Mouse (Mus musculus): ENCODE measurements at regions not wholly inside any gene's neighbourhood (a gene's known extent, or its start where the extent isn't known, plus 50 kb on each side); places are given as distances from the start of the nearest gene placed in this dataset.
A peak's percentile ranks its signal among the peaks of the same experiment; 100 is the strongest.

DNA sequence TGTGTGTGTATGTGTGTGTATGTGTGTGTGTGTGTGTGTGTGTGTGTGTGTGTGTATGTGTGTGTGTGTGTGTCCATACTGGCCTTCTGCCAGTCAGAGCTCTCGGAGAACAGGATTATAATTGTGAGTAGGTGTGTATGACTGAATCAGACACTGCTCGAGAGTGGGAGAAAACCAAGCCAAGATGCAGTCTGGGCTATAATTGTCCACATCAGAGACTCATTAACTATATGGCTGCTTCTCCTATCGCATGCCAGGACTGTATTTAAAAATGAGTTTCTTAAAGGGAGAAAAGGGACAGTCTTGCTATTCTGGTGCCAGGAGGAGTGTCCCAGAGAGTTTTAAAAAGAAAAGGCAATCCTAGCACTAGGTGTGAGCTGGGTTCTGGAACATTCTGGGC, 58.7 kb upstream of the Adpgk start:
- DNase-seq (ENCODE audit: low spot score in 2 of 2), result no peak

DNA sequence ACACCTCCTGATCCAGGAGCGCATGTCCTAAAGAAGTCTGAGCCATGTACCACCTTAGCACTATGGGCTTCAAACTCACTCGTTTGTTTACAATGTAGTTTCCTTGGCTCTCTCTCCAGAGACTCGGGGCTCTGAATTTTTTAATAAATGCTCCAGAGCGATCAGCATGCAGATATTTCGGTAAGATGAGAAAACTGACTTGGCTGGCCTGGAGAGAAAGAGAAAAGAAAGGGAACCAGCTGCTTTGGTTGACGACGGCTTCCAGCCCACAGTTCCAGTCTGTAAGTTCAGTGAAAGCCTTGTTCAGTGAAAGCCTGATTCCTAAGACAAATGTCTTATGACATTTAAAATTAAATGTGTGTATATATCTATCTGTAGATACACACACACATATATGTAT, 59.4 kb upstream of the Adpgk start:
- no peak for DNase-seq (ENCODE audit: low spot score in 2 of 2)

DNA sequence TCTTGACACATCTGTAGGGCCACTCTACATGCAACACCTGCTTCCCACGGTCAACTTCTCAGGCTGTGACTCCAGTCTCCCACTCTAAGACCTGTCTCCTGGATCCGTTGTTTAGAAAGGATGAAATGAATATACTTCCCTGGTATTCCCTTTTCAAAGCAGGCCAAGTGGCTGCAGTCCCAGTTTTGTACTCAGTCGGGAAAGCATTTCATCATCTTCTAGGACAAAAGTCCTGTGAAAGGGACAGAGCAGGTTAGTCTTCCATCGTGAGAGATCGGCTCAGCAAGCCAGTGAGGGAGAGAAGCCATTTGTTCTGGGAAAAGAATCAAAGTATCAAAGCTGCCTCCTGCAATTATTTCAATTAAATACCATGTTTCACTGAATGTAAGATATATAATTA, 60.2 kb upstream of the Adpgk start:
- DNase-seq (ENCODE audit: low spot score in 2 of 2), result no peak

DNA sequence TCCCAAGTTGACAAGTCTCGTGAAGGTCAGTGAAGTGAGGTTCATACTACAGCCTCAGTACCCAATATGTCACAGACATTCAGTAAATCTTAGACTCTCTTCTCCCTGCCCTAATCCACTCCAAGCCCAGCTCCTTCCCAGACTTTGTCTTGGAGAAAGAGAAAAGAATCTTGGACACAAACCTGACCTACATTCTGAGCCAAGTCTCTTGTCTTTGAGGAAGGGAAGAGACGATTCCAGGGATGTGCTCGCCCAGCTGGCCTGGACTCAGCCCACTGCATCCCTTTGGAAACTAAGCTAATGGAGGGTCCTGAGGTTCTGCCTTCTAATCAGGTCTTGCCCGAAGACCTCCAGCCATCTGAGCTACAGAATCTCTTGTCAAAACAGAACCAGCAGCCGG, 61.2 kb upstream of the Adpgk start:
- peak; percentile 18 to 26 for DNase-seq (ENCODE audit: low spot score in 2 of 2)

DNA sequence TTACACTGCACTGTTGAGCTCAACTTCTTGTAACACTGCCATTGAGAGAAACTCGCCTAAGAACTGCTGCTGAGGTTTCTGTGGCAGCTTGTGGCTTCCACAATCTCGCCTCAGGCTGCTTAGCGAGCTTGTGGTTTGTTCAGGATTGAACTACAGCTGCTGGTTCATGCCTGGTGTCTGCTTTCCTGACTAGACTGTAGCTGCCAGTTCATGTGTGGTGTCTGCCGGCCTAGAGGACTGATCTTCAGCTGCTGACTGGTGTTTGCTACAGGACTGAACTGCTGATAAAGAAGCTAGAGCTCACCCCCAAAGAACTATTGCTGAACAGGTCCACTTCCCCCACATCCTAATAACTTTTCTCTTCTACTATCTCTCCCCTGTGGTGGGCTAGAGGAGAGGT, 63.4 kb upstream of the Adpgk start:
- no peak for DNase-seq (ENCODE audit: low spot score in 2 of 2)

DNA sequence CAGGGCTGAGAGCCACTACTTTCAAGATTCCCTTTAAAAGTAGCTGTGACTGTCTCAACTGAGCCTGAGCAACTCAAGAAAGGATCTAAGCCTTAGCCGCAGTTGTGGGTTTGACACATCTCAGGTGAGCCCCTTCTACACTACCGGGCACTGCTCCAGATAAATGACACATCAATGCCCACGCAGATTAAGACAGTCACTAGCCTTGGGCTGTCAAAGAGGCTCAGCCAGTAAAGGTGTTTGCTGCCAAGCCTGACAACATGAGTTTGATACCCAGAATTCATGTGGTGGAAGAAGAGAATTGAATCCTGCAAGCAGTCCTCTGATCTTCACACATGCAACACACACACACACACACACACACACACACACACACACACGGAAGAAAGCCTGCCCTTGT, 65.0 kb upstream of the Adpgk start:
- DNase-seq (ENCODE audit: low spot score in 2 of 2), result no peak

DNA sequence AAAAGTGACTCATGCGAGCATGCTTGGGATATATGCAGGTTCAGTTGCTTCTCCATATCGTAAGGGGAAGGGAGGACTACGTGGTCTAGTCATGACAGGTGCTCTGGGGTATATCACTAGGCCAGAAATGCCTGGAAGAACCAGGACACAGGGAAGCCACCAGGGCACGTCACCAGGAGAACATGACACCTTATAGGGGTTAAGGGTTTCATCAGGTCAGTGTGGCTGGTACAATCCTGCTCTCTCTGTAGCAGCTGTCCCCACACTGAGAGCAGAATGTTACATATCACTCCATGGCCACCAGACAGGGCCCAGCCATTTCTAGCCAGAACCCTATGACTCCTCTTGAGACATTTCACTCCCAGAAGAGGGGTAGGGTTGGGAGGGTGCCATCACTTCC, 72.1 kb upstream of the Adpgk start:
- no peak for DNase-seq (ENCODE audit: low spot score in 2 of 2)

DNA sequence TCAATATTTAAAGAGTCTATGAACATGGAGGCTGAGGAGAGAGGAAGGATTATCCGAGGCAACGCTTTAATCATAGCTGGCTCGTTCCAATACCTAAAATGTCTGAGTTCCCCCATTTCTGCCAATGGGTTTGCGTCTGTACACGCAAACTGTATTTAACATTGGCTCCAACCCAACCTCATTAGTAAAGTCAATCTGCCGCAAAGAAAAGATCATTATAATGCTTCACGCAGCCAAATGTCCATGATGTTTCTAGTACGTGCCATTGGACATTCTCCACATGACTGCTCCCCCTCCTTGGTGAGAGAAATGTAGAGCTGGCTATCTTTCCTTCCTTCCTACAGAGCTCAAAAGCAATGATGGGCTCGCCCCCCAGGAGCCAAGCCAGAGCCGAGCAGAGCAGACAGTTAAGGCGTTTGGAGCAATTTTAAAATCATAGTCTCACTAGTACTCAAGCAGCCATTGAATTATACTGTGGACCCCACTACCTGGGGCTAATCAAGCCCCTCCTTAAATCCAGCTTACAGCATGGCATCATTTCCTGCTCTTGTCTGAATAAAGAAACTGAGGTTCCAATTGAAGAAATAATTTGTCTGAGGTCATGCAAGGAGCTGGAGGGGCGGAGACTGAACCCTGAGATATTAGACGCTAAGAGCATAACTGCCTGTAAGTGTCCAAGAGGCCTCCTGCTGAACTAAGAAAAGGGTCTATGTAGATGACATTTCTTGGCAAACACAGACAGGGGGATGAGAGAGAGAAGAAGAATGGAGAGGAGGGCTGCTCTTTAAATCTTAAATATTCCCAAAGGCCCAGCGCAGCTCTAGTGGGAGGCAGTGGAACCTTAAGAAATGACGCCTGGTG, 88.5 kb upstream of the Adpgk start:
- DNase-seq (ENCODE audit: low spot score in 2 of 2), result no peak

DNA sequence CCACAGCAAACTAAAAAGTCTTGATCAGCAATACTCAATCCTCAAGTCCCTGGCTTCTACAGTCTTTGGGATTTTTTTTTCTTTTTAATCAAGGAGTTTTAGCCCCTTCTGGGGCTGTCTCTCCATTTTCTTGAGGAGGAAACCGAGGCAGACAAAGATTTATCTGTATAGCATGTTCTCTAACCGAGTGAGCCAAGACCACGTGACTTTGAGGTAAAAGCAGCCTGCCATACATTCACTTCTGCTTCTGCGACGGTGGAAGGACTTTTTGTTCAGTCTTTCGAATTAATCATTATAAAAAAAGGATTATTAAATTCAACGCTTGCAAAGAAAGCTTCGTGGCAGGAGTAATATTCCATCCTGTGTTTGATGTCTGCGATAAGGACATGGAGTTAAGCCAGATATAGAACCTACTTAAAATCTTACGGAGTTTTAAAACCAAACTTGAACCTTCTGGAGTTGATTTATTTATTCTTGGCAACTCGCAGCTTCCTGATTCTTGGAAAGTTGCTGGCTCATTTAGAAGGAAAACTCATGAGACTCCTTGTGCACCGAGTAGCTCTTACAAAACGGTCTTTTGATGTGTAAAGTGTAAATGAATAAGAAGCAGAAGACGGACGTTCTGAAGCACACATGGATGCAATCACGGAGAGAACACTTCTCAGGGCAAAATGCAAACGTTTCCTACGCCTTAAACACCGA, 91.7 kb upstream of the Adpgk start:
- no peak for DNase-seq (ENCODE audit: low spot score in 2 of 2)

DNA sequence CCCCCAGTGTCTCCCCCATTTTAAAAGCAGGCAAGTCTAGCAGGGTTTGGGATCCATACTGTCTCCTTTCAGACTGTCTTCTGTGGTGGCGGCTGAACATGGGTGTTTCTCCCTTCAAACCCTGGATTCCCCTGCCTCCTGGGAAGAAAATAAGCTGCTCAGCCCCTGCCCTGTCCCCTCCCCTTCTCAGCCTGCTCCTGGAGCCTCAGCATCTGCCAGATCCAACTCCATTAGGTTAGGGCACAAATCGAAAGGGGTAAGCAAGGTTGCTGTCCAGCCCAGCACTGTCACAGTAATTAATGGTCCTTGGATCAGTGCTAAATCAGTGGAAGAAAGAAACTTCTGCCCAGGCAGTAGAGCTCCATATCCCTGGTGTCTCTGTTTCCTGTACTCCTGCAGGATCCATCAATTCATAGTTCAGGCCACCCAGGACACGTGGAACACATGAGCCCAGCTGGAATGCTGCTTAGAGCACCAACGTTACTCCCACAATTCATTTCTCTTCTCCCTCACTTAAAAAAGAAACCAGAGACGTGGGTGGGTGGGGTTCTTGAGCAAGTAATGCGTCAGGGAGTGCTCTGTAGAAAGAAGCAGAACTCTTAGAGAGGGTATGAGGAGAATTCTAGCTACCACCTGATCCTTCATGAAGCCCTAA, 93.0 kb upstream of the Adpgk start:
- DNase-seq (ENCODE audit: low spot score in 2 of 2), result no peak

DNA sequence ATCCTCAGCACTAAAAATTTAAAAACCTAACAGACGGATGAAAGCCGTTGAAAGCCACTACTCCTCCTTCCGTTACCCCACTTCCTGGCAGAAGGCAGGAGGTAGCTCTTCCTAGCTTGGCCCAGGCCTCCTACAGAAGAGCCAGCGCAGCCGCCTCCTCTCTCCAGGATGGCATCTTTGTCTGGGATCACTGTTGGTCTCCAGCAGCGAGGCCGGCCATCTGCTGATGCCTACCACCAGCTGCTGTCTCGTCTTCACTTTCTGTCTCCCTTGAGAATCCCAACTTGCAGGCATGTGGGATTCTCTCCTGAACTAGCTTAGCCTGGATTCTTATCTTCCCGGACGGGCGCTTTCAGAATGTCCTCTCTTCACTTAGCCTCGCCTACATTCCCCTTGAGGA, 93.9 kb upstream of the Adpgk start:
- no peak for DNase-seq (ENCODE audit: low spot score in 2 of 2)

DNA sequence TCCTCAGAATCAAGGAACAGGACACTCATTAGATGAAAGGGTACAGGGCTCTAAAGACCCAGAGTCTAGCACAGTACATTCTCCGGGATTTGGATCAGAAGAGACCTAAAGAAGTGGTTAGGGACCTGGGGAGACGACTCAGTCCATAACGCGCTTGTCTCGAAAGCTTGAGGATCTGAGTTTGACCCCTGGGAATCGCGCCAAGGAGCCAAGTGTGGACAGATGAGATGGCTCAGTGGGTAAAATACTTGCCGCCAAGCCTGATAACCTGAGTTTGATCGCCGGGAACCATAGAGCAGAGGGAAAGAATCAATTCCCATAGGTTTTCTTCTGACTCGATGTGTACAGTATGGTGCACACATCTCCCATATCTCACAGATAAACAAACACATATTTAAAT, 97.4 kb upstream of the Adpgk start:
- DNase-seq (ENCODE audit: low spot score in 2 of 2), result no peak

DNA sequence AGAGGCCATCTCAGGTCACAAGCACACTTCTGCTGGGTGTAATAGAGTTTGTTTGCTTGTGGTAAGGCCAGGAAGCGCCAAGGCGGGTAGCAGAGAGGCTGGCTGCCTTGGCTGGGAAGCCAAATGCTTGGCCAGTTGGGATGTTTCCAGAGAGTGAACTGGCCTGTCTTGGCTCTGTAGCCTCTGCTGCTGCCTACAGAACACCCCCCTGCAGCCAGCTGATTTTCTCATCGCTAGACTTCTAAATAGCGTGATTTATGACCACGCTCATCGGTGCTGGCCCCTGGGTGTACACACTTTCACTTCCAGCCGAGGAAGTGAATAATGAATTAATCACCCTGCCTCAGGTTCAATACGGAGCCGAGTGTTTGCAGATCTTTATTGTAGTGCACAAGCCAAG, 102.2 kb upstream of the Adpgk start:
- peak; percentile 59 to 67 for DNase-seq (ENCODE audit: low spot score in 2 of 2)

DNA sequence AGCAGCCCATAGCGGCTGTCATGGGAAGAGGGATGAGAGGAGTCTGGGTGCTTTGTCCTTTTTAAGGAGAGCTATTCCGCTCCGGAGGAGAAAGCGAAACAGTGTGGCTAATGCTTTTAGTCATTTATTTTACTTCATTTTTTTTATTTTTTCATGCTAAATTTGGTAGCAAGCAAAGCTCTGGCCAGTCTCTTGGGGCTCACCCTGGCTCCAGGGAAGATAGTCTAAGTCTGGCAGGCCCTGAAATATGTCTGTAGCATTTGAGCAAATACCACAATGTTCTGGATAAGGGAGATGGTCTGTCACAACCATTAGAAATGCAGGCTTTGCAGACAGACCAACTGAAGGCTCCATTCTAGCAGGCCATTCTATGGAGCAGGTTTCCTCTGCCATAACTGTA, 102.9 kb upstream of the Adpgk start:
- DNase-seq (ENCODE audit: low spot score in 2 of 2), result peak; percentile 30

DNA sequence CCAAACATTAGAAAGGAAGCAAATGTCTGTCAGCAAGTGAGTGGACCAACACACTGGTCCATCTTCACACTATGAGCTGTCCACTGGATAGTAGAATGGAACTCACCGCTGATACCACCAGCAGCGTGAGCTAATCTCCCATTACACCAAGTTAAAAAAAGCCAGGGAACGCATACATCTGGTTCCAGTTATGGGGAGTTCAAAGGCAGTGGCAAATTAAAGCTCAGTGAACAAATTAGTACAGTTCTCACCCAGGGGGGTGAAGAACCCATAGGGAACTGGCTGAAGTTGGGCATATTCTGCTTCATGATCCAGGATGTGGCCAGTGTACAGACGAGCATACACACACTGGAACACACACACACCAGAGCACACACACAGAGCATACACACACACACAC, 105.0 kb upstream of the Adpgk start:
- no peak for DNase-seq (ENCODE audit: low spot score in 2 of 2)

DNA sequence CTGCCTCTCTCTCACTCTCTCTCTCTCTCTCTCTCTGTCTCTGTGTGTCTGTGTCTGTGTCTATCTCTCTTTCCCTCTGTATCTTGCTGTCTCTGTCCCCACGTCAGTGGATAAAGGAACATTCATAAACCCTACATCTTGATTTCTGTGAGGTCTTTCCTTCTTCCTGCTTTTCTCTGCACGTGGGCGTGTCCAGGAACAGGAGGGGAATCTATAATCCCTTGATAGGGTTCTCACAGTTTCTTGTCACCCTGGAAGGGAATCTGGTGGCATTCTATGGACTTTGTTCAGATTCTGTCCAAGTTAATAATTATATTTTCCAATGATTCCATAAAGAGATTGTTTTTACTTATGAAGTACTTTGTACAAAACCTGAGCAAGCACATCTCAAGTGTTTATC, 107.3 kb upstream of the Adpgk start:
- no peak for DNase-seq (ENCODE audit: low spot score in 2 of 2)

DNA sequence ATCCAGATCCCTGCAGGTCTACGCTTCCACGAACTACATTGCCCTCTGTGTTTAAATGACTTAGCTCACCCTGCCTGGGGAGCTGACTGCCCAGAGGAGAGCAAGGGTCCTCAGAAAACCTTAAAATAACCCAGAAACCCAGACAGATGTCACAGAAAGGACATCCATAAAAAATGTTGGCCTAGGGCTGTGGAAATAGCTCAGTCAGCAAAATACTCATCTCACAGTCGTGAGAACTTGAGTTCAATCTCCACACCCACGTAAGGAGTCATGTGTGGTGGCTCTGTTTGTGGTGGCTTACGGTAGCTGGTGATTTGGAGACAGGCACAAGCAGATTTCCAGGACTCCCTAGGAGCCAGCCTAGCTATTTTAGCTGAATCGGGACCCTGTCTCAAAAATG, 108.5 kb upstream of the Adpgk start:
- DNase-seq (ENCODE audit: low spot score in 2 of 2), result no peak

DNA sequence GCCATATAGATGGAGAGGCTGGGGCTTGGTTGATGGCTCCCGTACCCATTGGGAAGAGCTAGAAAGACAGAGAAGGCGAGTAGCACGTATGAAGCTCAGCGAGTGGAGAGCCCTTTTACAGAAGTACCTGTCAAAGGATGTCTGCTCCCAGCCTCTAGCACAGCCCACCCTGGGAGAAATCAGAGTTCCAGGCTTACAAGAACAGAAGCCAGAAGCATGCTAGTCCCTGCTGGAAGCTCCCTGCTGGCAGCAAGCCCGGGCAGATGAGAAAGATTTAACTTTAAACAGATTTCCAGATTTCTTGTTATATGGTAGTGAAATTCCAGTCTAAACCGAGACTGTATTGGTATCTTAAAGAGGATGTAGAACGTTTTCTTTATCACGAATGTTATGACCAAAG, 108.9 kb upstream of the Adpgk start:
- DNase-seq (ENCODE audit: low spot score in 2 of 2), result no peak

DNA sequence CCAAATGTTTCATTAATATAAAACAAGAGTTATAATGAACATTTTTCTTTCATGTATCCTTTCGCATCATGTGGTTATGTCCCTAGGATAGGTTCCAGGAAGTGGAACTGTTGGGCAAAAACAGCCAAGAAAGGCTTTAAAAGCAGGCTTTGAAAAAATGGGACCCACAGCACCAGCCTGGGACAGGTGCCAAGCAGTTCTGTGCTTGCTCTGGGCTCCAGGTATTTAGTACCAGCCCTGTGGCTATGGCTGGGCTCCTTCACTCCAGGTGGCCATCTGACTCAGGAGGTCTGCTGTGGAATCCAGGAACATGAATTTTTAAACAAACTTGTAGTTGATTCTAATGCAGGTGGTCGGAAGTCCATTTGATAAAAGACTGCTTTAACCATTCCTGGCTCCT, 119.8 kb upstream of the Adpgk start:
- no peak for DNase-seq (ENCODE audit: low spot score in 2 of 2)

DNA sequence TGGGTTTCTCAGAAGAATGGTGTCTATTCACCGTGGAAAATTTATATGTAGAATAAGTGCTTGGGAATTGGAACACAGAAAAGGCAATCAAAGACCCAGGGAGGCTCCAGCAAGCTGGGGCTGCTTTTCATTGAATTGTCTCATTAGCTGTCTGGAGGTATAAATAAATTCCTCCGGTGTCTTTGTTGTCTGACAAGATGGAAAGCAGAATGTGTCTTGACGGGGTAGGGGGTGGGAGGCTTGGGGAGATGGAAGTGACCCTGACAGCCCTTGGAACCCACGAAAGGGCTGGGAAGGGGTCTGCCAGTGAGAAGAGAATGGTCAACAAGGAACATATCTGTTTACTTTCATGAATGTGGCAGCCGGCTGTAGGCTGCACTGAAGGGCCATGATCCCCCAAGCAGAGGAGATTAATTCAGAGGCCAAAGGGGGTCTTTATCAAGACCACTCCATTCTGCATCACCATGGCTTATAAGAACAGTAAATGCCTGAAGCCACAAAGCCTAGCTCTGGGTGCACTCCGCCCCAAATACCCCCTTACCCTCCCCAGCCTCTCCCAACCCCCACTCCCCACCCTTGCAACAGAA, 127.2 kb upstream of the Neo1 start:
- no peak for DNase-seq (ENCODE audit: low spot score in 2 of 2)

DNA sequence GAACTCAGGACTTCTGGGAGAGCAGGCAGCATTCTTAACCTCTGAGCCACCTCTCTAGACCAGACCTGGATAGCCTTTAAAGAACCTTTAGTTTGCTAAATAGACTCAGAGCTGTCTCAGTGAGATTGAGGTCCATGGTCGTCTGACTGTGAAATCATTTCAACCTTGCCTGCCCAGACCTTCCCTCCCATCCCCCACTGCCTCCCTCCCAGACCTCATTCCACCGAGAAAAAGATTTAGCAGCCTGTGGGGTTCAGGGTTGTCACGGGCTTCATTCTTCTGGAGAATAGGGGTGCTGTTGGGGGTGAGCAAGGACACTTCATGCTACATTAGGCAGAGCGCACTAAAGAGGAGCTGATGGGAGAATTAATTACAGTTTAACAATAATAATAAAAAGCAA, 126.7 kb upstream of the Neo1 start:
- no peak for DNase-seq (ENCODE audit: low spot score in 2 of 2)

DNA sequence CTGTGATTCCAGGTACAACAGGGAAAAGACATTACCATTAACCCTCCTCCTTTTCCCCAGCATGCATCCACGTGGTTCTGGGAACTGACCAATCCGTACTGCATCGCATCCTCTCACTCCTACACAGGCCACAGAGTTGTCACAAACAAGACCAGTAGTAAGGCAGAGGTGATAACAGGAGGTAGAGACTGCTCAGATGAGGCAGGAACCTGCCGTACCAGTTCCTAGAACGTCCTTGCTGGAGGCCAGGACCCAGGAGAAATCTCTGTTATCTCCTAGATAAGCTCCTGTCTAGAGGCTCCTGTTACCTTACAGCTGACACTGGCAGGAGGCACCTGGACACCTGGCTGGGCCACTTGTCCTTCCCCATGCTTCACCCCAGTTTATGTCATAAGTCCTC, 121.4 kb upstream of the Neo1 start:
- no peak for DNase-seq (ENCODE audit: low spot score in 2 of 2)

DNA sequence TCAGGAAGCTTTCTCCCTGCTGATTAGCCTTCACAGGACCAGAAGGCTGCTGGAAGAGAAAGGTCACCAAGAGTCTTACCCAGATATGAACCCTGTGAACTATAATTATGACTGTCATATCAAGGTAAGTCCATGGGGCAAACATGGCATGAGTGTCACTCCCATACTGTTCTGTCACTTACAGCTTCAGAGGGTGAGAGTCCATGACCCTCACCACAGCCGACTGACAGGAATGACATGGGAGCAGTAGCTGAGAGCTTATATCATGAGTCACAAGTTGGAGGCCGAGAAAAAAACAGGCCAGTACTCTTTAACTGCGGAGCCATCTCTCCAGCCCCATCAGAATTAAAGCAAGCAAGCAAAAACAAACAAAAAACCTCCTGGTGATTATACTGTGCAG, 117.7 kb upstream of the Neo1 start:
- no peak for DNase-seq (ENCODE audit: low spot score in 2 of 2)

All from heart, adult 9 months (tissue).